Mouse (Mus musculus) stomach, embryonic 16.5 days (tissue): ENCODE measurements around the gene Zfp386. TPM values are rescaled to one million over a fixed set of nuclear protein-coding genes. Genes with fewer than 3 reads are reported as not detected.

Experiments
- ATAC-seq: fragments of 200-750 bp; cut with Nextera tagmentation; 2 replicates; pipeline ENCODE4 v1.8.0; 2017; ENCODE audit warnings: moderate number of reproducible peaks, moderate TSS enrichment; ENCODE audit not compliant: insufficient read depth, low FRiP score
- H3K27ac ChIP-seq: fragments of 300-500 bp; sonication (generic); 2 replicates; pipeline ENCODE4 v1.5.1; 2014; ENCODE audit warnings: low read length
- H3K27me3 ChIP-seq: fragments of 300-500 bp; sonication (generic); 2 replicates; pipeline ENCODE4 v1.6.1; 2014; ENCODE audit warnings: low read length, control low read depth, mixed read lengths; ENCODE audit not compliant: control insufficient read depth, insufficient read depth
- H3K36me3 ChIP-seq: fragments of 300-500 bp; sonication (generic); 2 replicates; pipeline ENCODE4 v1.6.1; 2014; ENCODE audit warnings: low read length; ENCODE audit not compliant: control insufficient read depth, insufficient read depth
- H3K4me1 ChIP-seq: fragments of 300-500 bp; sonication (generic); 2 replicates; pipeline ENCODE4 v1.6.1; 2014; ENCODE audit warnings: low read length, control low read depth, mixed read lengths; ENCODE audit not compliant: control insufficient read depth, insufficient read depth
- H3K4me2 ChIP-seq: fragments of 300-500 bp; sonication (generic); 2 replicates; pipeline ENCODE4 v1.6.1; 2014; ENCODE audit warnings: low read depth, low read length, mixed read lengths
- H3K4me3 ChIP-seq: fragments of 300-500 bp; sonication (generic); replicated peaks from 2 replicates; pipeline ENCODE4 v1.5.1; 2014; ENCODE audit warnings: mild to moderate bottlenecking, low read length
- H3K9ac ChIP-seq: fragments of 300-500 bp; sonication (generic); 2 replicates; pipeline ENCODE4 v1.6.1; 2014; ENCODE audit warnings: low read length
- H3K9me3 ChIP-seq: fragments of 300-500 bp; sonication (generic); replicated peaks from 2 replicates; pipeline ENCODE4 v1.6.1; 2016; ENCODE audit warnings: low read length, control low read depth; ENCODE audit not compliant: control insufficient read depth
- WGBS: fragments of 180-500 bp; shearing (Covaris S2); extraction: QIAGEN DNeasy Blood & Tissue Kit; methylation state at CpG from one replicate; pipeline ENCODE4 v1.1.7; 2014; 5-methylcytosine and 5-hydroxymethylcytosine counted together
- polyA plus RNA-seq: library from polyadenylated mRNA; unstranded; fragments of >200 nt; fragmentation: Nextera tagmentation; extraction: Ambion mirVana; gene quantifications from 2 replicates; pipeline ENCODE4 v1.2.1, GENCODE M21; 2015

Zfp386 gene
- polyA plus RNA-seq, 1 experiment from 2014 or later: 35.6 TPM

- no peak overlapping the region for H3K27ac ChIP-seq
- no peaks in the 10 kb centered on the region for H3K36me3 ChIP-seq
- no peak for ATAC-seq
- no peak overlapping the region for H3K9ac ChIP-seq
- H3K9me3 ChIP-seq: no peaks in the 10 kb centered on the region
- 76% methylated on average over 6 of the region's 6 CpGs for WGBS
- no peak overlapping the region for H3K4me3 ChIP-seq
- H3K27me3 ChIP-seq: no peaks in the 10 kb centered on the region
- peaks cover 2% of the 10 kb centered on the region; the same call in 1 of the 2 replicates for H3K4me1 ChIP-seq
- no peak overlapping the region for H3K4me2 ChIP-seq
Observed at GRCm38 (mm10) chr12:116083125-116083524, 35.6 kb downstream of the Zfp386 start.

GRCm38 (mm10) chr12:116084294-116084693 lies 36.8 kb downstream of the Zfp386 start:
- Histone ChIP-seq H3K27me3 (no peaks in the 10 kb centered on the region), H3K9me3 (no peaks in the 10 kb centered on the region), H3K4me1 (no peaks in the 10 kb centered on the region), H3K4me2 (no peak overlapping the region), H3K4me3 (no peak overlapping the region), H3K9ac (no peak overlapping the region), H3K36me3 (no peaks in the 10 kb centered on the region), H3K27ac (no peak overlapping the region)
- no peak for ATAC-seq
- WGBS: 60% methylated on average over 2 of the region's 2 CpGs

DNA sequence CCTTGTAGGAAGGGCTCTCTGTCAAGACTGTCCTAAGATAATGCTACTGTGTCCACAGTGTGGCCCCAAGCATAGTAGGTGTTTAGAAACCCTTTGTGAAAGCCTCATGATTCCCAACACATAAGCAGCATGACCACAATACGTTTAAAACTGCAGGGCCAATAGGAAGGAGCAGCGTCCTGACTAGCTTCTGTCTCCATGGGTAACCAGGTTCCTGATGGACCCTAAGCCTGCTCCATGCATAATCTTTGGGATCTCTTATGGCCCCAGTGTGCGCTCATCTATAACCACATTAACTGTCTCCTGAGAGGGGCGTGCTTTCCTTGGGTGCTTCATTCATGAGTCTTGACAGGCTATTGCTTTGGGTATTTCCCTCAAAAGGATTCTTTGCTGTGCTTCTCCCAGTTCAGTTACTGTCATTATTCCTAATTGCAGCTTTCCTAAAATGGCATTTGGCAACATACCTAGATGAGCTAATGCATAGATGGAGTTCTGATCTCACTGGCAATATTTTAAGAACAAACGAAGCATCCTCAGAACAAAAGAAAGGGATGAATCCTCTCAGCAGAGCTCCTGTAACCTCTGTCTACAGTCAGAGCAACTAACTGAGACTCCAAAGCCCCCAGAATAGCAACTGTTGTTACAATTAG lies 39.6 kb downstream of the Zfp386 start:
- Histone ChIP-seq H3K27me3 (no peaks in the 10 kb centered on the region), H3K4me2 (no peak overlapping the region), H3K9ac (no peak overlapping the region), H3K27ac (no peak overlapping the region), H3K36me3 (no peaks in the 10 kb centered on the region), H3K4me1 (no peaks in the 10 kb centered on the region), H3K4me3 (no peak overlapping the region), H3K9me3 (no peaks in the 10 kb centered on the region)
- ATAC-seq: no peak
- WGBS: 82% methylated on average over 5 of the region's 5 CpGs

DNA sequence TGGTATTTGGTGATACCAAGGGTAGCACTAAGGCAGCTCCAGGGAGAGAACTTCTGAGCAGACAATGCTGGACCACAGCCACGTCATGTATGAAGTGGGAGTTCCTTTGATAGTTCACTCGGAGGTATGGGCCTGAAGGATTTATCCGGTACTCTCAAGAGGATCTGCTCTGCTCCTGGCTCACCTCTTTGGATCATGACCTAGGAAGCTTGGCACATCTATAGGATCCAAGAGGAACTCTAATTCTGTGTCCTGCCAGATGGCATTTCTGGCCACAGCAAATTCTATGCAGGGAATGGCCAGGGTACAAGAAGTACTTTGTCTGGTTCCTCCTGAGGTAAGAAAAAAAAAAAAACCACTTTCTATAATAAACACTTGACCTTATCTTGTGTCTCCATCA lies 42.3 kb downstream of the Zfp386 start:
- WGBS: 85% methylated on average over 3 of the region's 3 CpGs
- Histone ChIP-seq H3K4me1 (no peaks in the 10 kb centered on the region), H3K27ac (no peak overlapping the region), H3K9ac (no peak overlapping the region), H3K36me3 (no peaks in the 10 kb centered on the region), H3K9me3 (no peaks in the 10 kb centered on the region), H3K27me3 (no peaks in the 10 kb centered on the region), H3K4me3 (no peak overlapping the region), H3K4me2 (no peak overlapping the region)
- no peak for ATAC-seq

GRCm38 (mm10) chr12:116094765-116095555 lies 47.4 kb downstream of the Zfp386 start:
- Histone ChIP-seq H3K36me3 (no peaks in the 10 kb centered on the region), H3K27me3 (no peaks in the 10 kb centered on the region), H3K9me3 (no peaks in the 10 kb centered on the region), H3K4me3 (no peak overlapping the region), H3K4me2 (no peak overlapping the region), H3K27ac (no peak overlapping the region), H3K4me1 (no peaks in the 10 kb centered on the region), H3K9ac (no peak overlapping the region)
- 85% methylated on average over 14 of the region's 14 CpGs for WGBS
- no peak for ATAC-seq

DNA sequence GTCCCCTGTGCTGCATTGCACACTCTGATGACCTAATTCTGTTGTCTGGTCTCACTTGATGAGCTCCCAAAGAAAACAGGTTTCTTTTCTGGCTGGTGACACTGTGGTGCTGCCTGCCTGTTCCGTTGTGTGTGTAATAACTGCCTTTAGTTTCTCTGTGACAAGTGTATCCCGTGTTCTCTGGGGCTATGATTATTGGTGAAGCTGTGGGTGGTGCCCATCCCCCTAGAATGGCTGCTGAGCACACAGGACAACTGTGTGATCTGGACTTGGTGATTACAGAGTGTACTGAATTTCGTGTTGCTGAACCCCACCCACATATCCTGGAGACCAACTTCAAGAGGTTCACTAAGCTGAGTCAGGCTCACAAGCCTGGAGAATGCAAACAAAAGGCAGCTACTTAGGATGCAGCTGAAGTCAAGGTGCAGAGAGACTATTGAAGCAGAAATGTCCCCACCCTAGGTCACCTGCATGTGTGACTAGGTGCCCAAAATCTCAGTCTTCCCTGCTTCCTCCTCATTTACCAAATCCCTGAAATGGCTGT lies 48.9 kb downstream of the Zfp386 start:
- Histone ChIP-seq H3K9ac (no peak overlapping the region), H3K4me1 (no peaks in the 10 kb centered on the region), H3K27me3 (no peaks in the 10 kb centered on the region), H3K4me3 (no peak overlapping the region), H3K36me3 (no peaks in the 10 kb centered on the region), H3K27ac (no peak overlapping the region), H3K4me2 (no peak overlapping the region), H3K9me3 (no peaks in the 10 kb centered on the region)
- WGBS: 54% methylated on average over 3 of the region's 3 CpGs
- no peak for ATAC-seq

- ATAC-seq: no peak
- H3K9ac ChIP-seq: no peak overlapping the region
- no peak overlapping the region for H3K4me3 ChIP-seq
- H3K27ac ChIP-seq: no peak overlapping the region
- H3K27me3 ChIP-seq: no peaks in the 10 kb centered on the region
- no peaks in the 10 kb centered on the region for H3K36me3 ChIP-seq
- WGBS: 87% methylated on average over 8 of the region's 8 CpGs
- no peak overlapping the region for H3K4me2 ChIP-seq
- H3K4me1 ChIP-seq: no peaks in the 10 kb centered on the region
- no peaks in the 10 kb centered on the region for H3K9me3 ChIP-seq
Observed at GRCm38 (mm10) chr12:116097166-116097565, 49.6 kb downstream of the Zfp386 start.

GRCm38 (mm10) chr12:116101945-116102344 lies 54.4 kb downstream of the Zfp386 start:
- H3K4me2 ChIP-seq: no peak overlapping the region
- no peak overlapping the region for H3K27ac ChIP-seq
- no peaks in the 10 kb centered on the region for H3K4me1 ChIP-seq
- 86% methylated on average over 2 of the region's 2 CpGs for WGBS
- no peaks in the 10 kb centered on the region for H3K27me3 ChIP-seq
- ATAC-seq: no peak
- no peaks in the 10 kb centered on the region for H3K9me3 ChIP-seq
- no peaks in the 10 kb centered on the region for H3K36me3 ChIP-seq
- H3K4me3 ChIP-seq: no peak overlapping the region
- H3K9ac ChIP-seq: no peak overlapping the region
